Mouse (Mus musculus) heart, embryonic 10.5 days (tissue): ENCODE data around the gene Zfp683. TPM values are rescaled to one million over a fixed set of nuclear protein-coding genes. Genes with fewer than 3 reads are reported as not detected.

ENCODE experiments used
- DNase-seq: peaks from one replicate; pipeline ENCODE4 v3.0.0-alpha.2; 2017; ENCODE audit warnings: low spot score
- H3K27ac ChIP-seq: fragments of 300-500 bp; sonication (generic); 2 replicates; pipeline ENCODE4 v1.5.1; 2016; ENCODE audit warnings: mild to moderate bottlenecking
- H3K27me3 ChIP-seq: fragments of 300-500 bp; sonication (generic); 2 replicates; pipeline ENCODE4 v1.6.1; 2016; ENCODE audit warnings: mild to moderate bottlenecking; ENCODE audit not compliant: poor library complexity, insufficient read depth, severe bottlenecking
- H3K36me3 ChIP-seq: fragments of 300-500 bp; sonication (generic); 2 replicates; pipeline ENCODE4 v1.6.1; 2016; ENCODE audit warnings: mild to moderate bottlenecking, moderate library complexity
- H3K4me1 ChIP-seq: fragments of 300-500 bp; sonication (generic); 2 replicates; pipeline ENCODE4 v1.6.1; 2016; ENCODE audit warnings: mild to moderate bottlenecking
- H3K4me3 ChIP-seq: fragments of 300-500 bp; sonication (generic); 2 replicates; pipeline ENCODE4 v1.5.1; 2016; ENCODE audit warnings: mild to moderate bottlenecking, moderate library complexity
- H3K9me3 ChIP-seq: fragments of 300-500 bp; sonication (generic); 2 replicates; pipeline ENCODE4 v1.6.1; 2016; ENCODE audit warnings: mild to moderate bottlenecking, moderate library complexity
- WGBS: fragments of 180-500 bp; shearing (Covaris S2); methylation state at CpG from one replicate; pipeline ENCODE4 v1.1.7; 2016; 5-methylcytosine and 5-hydroxymethylcytosine counted together
- polyA plus RNA-seq: library from polyadenylated mRNA; unstranded; fragments of >200 nt; fragmentation: Nextera tagmentation; extraction: Ambion mirVana; gene quantifications from 2 replicates; pipeline ENCODE4 v1.2.1, GENCODE M21; 2016

Zfp683 gene
- polyA plus RNA-seq, 1 experiment from 2014 or later = not detected

- DNase-seq = peak; percentile 77
- H3K27me3 ChIP-seq = no peaks in the 10 kb centered on the region
- peak overlapping the region; percentile 63 for H3K4me3 ChIP-seq
- no peaks in the 10 kb centered on the region for H3K36me3 ChIP-seq
- WGBS = 0% methylated on average over 10 of the region's 10 CpGs
- H3K4me1 ChIP-seq = peaks cover 53% of the 10 kb centered on the region
- H3K27ac ChIP-seq = peak overlapping the region; percentile 81
- H3K9me3 ChIP-seq = no peaks in the 10 kb centered on the region
These were observed 34.4 kb upstream of the Zfp683 start for GRCm38 (mm10) chr4:134019210-134019609.

GRCm38 (mm10) chr4:134019641-134020351 is 33.8 kb upstream of the Zfp683 start:
- no peaks in the 10 kb centered on the region for H3K36me3 ChIP-seq
- 3% methylated on average over 16 of the region's 16 CpGs for WGBS
- no peaks in the 10 kb centered on the region for H3K9me3 ChIP-seq
- peaks cover 53% of the 10 kb centered on the region for H3K4me1 ChIP-seq
- H3K4me3 ChIP-seq = peak overlapping the region; percentile 63
- peak; percentile 80 for DNase-seq
- H3K27ac ChIP-seq = peak overlapping the region; percentile 81
- H3K27me3 ChIP-seq = no peaks in the 10 kb centered on the region

- DNase-seq = peak; percentile 91
- H3K4me1 ChIP-seq = peaks cover 50% of the 10 kb centered on the region
- no peaks in the 10 kb centered on the region for H3K27me3 ChIP-seq
- no peak overlapping the region for H3K27ac ChIP-seq
- no peaks in the 10 kb centered on the region for H3K9me3 ChIP-seq
- no peak overlapping the region for H3K4me3 ChIP-seq
- H3K36me3 ChIP-seq = no peaks in the 10 kb centered on the region
- 4% methylated on average over 11 of the region's 11 CpGs for WGBS
These were observed 33.0 kb upstream of the Zfp683 start for GRCm38 (mm10) chr4:134020621-134021020.

GRCm38 (mm10) chr4:134025802-134026201 is 27.8 kb upstream of the Zfp683 start:
- H3K4me3 ChIP-seq = no peak overlapping the region
- no peaks in the 10 kb centered on the region for H3K36me3 ChIP-seq
- H3K4me1 ChIP-seq = no peaks in the 10 kb centered on the region
- H3K27ac ChIP-seq = no peak overlapping the region
- DNase-seq = no peak
- H3K27me3 ChIP-seq = no peaks in the 10 kb centered on the region
- H3K9me3 ChIP-seq = no peaks in the 10 kb centered on the region
- WGBS = 68% methylated on average over 9 of the region's 9 CpGs

- Histone ChIP-seq H3K27me3 (0 out of 2 replicates have a peak, but pooled peaks cover 3% of the 10 kb centered on the region), H3K4me3 (no peak overlapping the region), H3K4me1 (0 out of 2 replicates have a peak, but pooled peaks cover 4% of the 10 kb centered on the region), H3K36me3 (no peaks in the 10 kb centered on the region), H3K27ac (no peak overlapping the region), H3K9me3 (no peaks in the 10 kb centered on the region)
- WGBS = 5% methylated on average over 16 of the region's 16 CpGs
- DNase-seq = peak; percentile 90
These were observed 17.7 kb upstream of the Zfp683 start for GRCm38 (mm10) chr4:134035953-134036352.

GRCm38 (mm10) chr4:134041317-134042123 is 12.1 kb upstream of the Zfp683 start:
- H3K27ac ChIP-seq = no peak overlapping the region
- 55% methylated on average over 9 of the region's 9 CpGs for WGBS
- H3K36me3 ChIP-seq = no peaks in the 10 kb centered on the region

GRCm38 (mm10) chr4:134043041-134043440 is 10.6 kb upstream of the Zfp683 start:
- no peak overlapping the region for H3K27ac ChIP-seq
- H3K4me3 ChIP-seq = no peak overlapping the region
- no peaks in the 10 kb centered on the region for H3K9me3 ChIP-seq
- no peak for DNase-seq
- 44% methylated on average over 2 of the region's 2 CpGs for WGBS
- peaks cover 17% of the 10 kb centered on the region for H3K4me1 ChIP-seq
- no peaks in the 10 kb centered on the region for H3K36me3 ChIP-seq
- no peaks in the 10 kb centered on the region for H3K27me3 ChIP-seq

More at GRCm38 (mm10) chr4:134041317-134042123, 12.1 kb upstream of the Zfp683 start:
- Histone ChIP-seq H3K27me3 (0 out of 2 replicates have a peak, but pooled peaks cover 3% of the 10 kb centered on the region), H3K9me3 (no peaks in the 10 kb centered on the region), H3K4me1 (peaks cover 7% of the 10 kb centered on the region), H3K4me3 (no peak overlapping the region)
- no peak for DNase-seq

GRCm38 (mm10) chr4:134047648-134048047 is 6.0 kb upstream of the Zfp683 start:
- Histone ChIP-seq H3K36me3 (no peaks in the 10 kb centered on the region), H3K4me3 (no peak overlapping the region), H3K27ac (no peak overlapping the region), H3K9me3 (no peaks in the 10 kb centered on the region), H3K27me3 (no peaks in the 10 kb centered on the region), H3K4me1 (peaks cover 33% of the 10 kb centered on the region)
- no peak for DNase-seq
- 22% methylated on average over 5 of the region's 5 CpGs for WGBS

- H3K4me3 ChIP-seq = no peak overlapping the region
- 77% methylated on average over 5 of the region's 5 CpGs for WGBS
- H3K9me3 ChIP-seq = no peaks in the 10 kb centered on the region
- H3K36me3 ChIP-seq = no peaks in the 10 kb centered on the region
- H3K4me1 ChIP-seq = peaks cover 41% of the 10 kb centered on the region
- no peak for DNase-seq
- peak overlapping the region; percentile 52; the same call in 1 of the 2 replicates for H3K27ac ChIP-seq
- H3K27me3 ChIP-seq = peaks cover 16% of the 10 kb centered on the region
These were observed 1.7 kb upstream of the Zfp683 start for GRCm38 (mm10) chr4:134051912-134052311.

- 15% methylated on average over 8 of the region's 8 CpGs for WGBS
- Histone ChIP-seq H3K27ac (peak overlapping the region; percentile 52; the same call in 1 of the 2 replicates), H3K9me3 (no peaks in the 10 kb centered on the region), H3K4me3 (no peak overlapping the region), H3K4me1 (peaks cover 35% of the 10 kb centered on the region), H3K27me3 (peaks cover 20% of the 10 kb centered on the region), H3K36me3 (no peaks in the 10 kb centered on the region)
- DNase-seq = no peak
These were observed 1.1 kb upstream of the Zfp683 start for GRCm38 (mm10) chr4:134052560-134052959.

- no peak for DNase-seq
- no peaks in the 10 kb centered on the region for H3K36me3 ChIP-seq
- no peaks in the 10 kb centered on the region for H3K9me3 ChIP-seq
- peak overlapping the region; percentile 29 for H3K4me3 ChIP-seq
- whole genome bisulfite sequencing = 16% methylated on average over 14 of the region's 14 CpGs
- peaks cover 64% of the 10 kb centered on the region for H3K27me3 ChIP-seq
- peak overlapping the region; percentile 8; the same call in 1 of the 2 replicates for H3K27ac ChIP-seq
- H3K4me1 ChIP-seq = peaks cover 32% of the 10 kb centered on the region
These were observed 4.6 kb downstream of the Zfp683 start for GRCm38 (mm10) chr4:134058166-134058715.

GRCm38 (mm10) chr4:134058908-134059307 is 5.3 kb downstream of the Zfp683 start:
- Histone ChIP-seq H3K9me3 (no peaks in the 10 kb centered on the region), H3K36me3 (no peaks in the 10 kb centered on the region), H3K4me3 (peak overlapping the region; percentile 29; the same call in 1 of the 2 replicates), H3K4me1 (peaks cover 32% of the 10 kb centered on the region), H3K27me3 (peaks cover 59% of the 10 kb centered on the region), H3K27ac (0 out of 2 replicates have a peak overlapping the region, but pooled peaks have one; percentile 5)
- DNase-seq = no peak
- 61% methylated on average over 6 of the region's 6 CpGs for WGBS
